Mouse (Mus musculus): ENCODE data around the gene Arfip2.

The Arfip2 gene

DNA sequence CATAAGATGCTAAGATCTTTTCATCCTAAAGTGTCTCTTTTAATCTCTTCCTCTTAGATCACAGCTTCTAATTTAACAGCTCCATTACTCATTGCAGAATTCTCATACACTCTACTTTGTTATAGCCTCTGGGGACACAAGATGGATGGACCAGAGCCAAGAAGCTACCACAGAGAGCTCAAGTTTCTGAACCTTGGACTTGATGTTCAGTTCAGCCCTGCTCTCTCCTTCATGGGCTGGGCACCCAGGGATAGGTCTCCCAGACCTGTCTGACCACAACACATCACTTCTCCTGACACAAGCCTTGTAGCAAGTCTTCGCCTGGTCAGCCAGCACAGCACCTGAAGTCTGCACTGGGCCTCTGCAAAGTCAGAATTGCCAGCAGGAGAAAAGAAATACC, 25.8 kb downstream of the Arfip2 start:
- no peak for DNase-seq (ENCODE audit: low read depth)

GRCm38 (mm10) chr7:105611767-105612166, 28.4 kb downstream of the Arfip2 start:
- DNase-seq (ENCODE audit: low read depth): no peak

DNA sequence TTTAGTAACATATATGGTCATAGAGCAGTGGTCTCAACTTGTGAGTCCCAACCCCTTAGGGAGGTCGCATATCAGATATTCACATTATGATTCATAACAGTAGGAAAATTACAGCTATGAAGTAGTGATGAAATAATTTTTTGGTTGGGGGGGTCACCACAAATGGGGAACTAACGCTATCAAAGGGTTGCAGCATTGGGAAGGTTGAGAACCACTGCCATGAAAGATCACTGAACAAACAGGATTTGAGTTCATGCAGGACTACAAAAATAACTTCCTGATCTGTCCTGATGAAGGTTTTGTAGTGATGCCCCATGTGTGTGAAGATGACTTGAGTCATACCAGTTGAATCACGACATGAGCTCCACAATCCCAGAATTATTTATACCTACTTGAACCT, 31.7 kb downstream of the Arfip2 start:
- no peak for DNase-seq (ENCODE audit: low read depth)

GRCm38 (mm10) chr7:105602860-105603623, 37.2 kb downstream of the Arfip2 start:
- peak; percentile 52 for DNase-seq (ENCODE audit: low read depth)

- no peak for DNase-seq (ENCODE audit: low read depth)
These were observed 50.1 kb downstream of the Arfip2 start for GRCm38 (mm10) chr7:105590097-105590496.

- DNase-seq (ENCODE audit: low read depth): no peak
These were observed 51.8 kb downstream of the Arfip2 start for GRCm38 (mm10) chr7:105588325-105588912.
